Mouse (Mus musculus): Measurements from ENCODE around the gene Reep6. TPM values are rescaled to one million over a fixed set of nuclear protein-coding genes. Genes with fewer than 3 reads are reported as not detected.

The Reep6 gene
- total RNA-seq (2021) = 10 to 100 TPM; 38.4 to 61.8 TPM
- long read RNA-seq, experiment 1, transcript Reep6-203 (5 exons, 2,127 nt) = major isoform, 55 of 98 reads
- long read RNA-seq, experiment 1, partial matches to known transcripts = 36 of 98 reads
- long read RNA-seq, experiment 1, other reads (novel, unspliced or antisense) = 4 of 98 reads
- long read RNA-seq, experiment 2, transcript Reep6-203 (5 exons, 2,127 nt) = major isoform, 17 of 22 reads
- long read RNA-seq, experiment 2, partial matches to known transcripts = 4 of 22 reads
- long read RNA-seq, experiment 2, other reads (novel, unspliced or antisense) = 0 of 22 reads

GRCm38 (mm10) chr10:80329273-80330081, at the start of gene Reep6, which contains the start of gene Pcsk4:
Reep6 (plus strand) TSS chr10:80329953.
Pcsk4 (minus strand) TSS chr10:80329498.
- peak; percentile 97 for DNase-seq

GRCm38 (mm10) chr10:80281304-80281703, 48.4 kb upstream of the Reep6 start:
- peak; percentile 70 for DNase-seq

GRCm38 (mm10) chr10:80281921-80282371, 47.8 kb upstream of the Reep6 start:
- DNase-seq = peak; percentile 83

GRCm38 (mm10) chr10:80282481-80283441, 47.0 kb upstream of the Reep6 start:
- no peak for DNase-seq

- DNase-seq = peak; percentile 78
These were observed 44.3 kb upstream of the Reep6 start for GRCm38 (mm10) chr10:80285222-80286070.

GRCm38 (mm10) chr10:80288097-80288496, 41.7 kb upstream of the Reep6 start:
- no peak for DNase-seq

- DNase-seq = no peak
These were observed 41.1 kb upstream of the Reep6 start for GRCm38 (mm10) chr10:80288657-80289056.

- DNase-seq = peak; percentile 97
These were observed 37.3 kb upstream of the Reep6 start, which contains the start of gene Rps15 for GRCm38 (mm10) chr10:80292251-80293146. Rps15 (plus strand) TSS chr10:80292453.

GRCm38 (mm10) chr10:80293325-80293724, 36.4 kb upstream of the Reep6 start:
- no peak for DNase-seq

GRCm38 (mm10) chr10:80294311-80294710, 35.4 kb upstream of the Reep6 start:
- DNase-seq = no peak

- no peak for DNase-seq
These were observed 34.9 kb upstream of the Reep6 start for GRCm38 (mm10) chr10:80294788-80295303.

GRCm38 (mm10) chr10:80295618-80296425, 33.9 kb upstream of the Reep6 start, which contains the start of gene Apc2:
Apc2 (plus strand) TSS chr10:80295977.
- DNase-seq = peak; percentile 76

- DNase-seq = no peak
These were observed 32.9 kb upstream of the Reep6 start for GRCm38 (mm10) chr10:80296824-80297223.

- no peak for DNase-seq
These were observed 32.1 kb upstream of the Reep6 start for GRCm38 (mm10) chr10:80297526-80298133.

- peak; percentile 67 for DNase-seq
These were observed 31.0 kb upstream of the Reep6 start for GRCm38 (mm10) chr10:80298571-80299281.

GRCm38 (mm10) chr10:80299301-80299700, 30.5 kb upstream of the Reep6 start:
- DNase-seq = no peak

GRCm38 (mm10) chr10:80299824-80300223, 29.9 kb upstream of the Reep6 start:
- no peak for DNase-seq
